Mouse (Mus musculus): ENCODE measurements around the gene Dhx32.

GRCm38 (mm10) chr7:133801823-133802222, 19.3 kb upstream of the Dhx32 start:
- no peak for TF ChIP-seq CTCF (IDR thresholded peaks at IDR 0.05; ENCODE audit: extremely low read depth, insufficient read length, insufficient replicate concordance, low read depth, low read length)
- no peak for TF ChIP-seq POLR2A (IDR thresholded peaks at IDR 0.05; ENCODE audit: low read depth, low read length)
